Mouse (Mus musculus) intestine, postnatal 0 days (tissue): ENCODE results near the gene Fgfr2. TPM values are rescaled to one million over a fixed set of nuclear protein-coding genes. Genes with fewer than 3 reads are reported as not detected.

Experiments
- ATAC-seq: fragments of 200-750 bp; cut with Nextera tagmentation; 2 replicates; pipeline ENCODE4 v1.8.0; 2017; ENCODE audit warnings: mild to moderate bottlenecking, moderate TSS enrichment, moderate library complexity
- H3K27ac ChIP-seq: fragments of 300-500 bp; sonication (generic); 2 replicates; pipeline ENCODE4 v1.5.1; 2014; ENCODE audit warnings: mild to moderate bottlenecking, low read depth, low read length, moderate library complexity
- H3K27me3 ChIP-seq: fragments of 300-500 bp; sonication (generic); replicated peaks from 2 replicates; pipeline ENCODE4 v1.6.1; 2014; ENCODE audit warnings: low read length, mixed read lengths; ENCODE audit not compliant: control insufficient read depth, insufficient read depth
- H3K36me3 ChIP-seq: fragments of 300-500 bp; sonication (generic); 2 replicates; pipeline ENCODE4 v1.6.1; 2014; ENCODE audit warnings: mild to moderate bottlenecking, moderate library complexity; ENCODE audit not compliant: control insufficient read depth, insufficient read depth
- H3K4me1 ChIP-seq: fragments of 300-500 bp; sonication (generic); replicated peaks from 2 replicates; pipeline ENCODE4 v1.6.1; 2014; ENCODE audit warnings: antibody characterized with exemption, low read length, mixed read lengths; ENCODE audit not compliant: control insufficient read depth, insufficient read depth
- H3K4me2 ChIP-seq: fragments of 300-500 bp; sonication (generic); replicated peaks from 2 replicates; pipeline ENCODE4 v1.6.1; 2014; ENCODE audit warnings: low read depth, mild to moderate bottlenecking, moderate library complexity
- H3K4me3 ChIP-seq: fragments of 300-500 bp; sonication (generic); 2 replicates; pipeline ENCODE4 v1.5.1; 2014; ENCODE audit warnings: low read depth, low read length
- H3K9ac ChIP-seq: fragments of 300-500 bp; sonication (generic); 2 replicates; pipeline ENCODE4 v1.6.1; 2014; ENCODE audit warnings: mild to moderate bottlenecking, low read depth, low read length
- H3K9me3 ChIP-seq: fragments of 300-500 bp; sonication (generic); 2 replicates; pipeline ENCODE4 v1.6.1; 2016; ENCODE audit warnings: mixed run types; ENCODE audit not compliant: control insufficient read depth
- CTCF ChIP-seq: sonication (generic); IDR thresholded peaks from 2 replicates; pipeline ENCODE4 v1.5.1; 2016; ENCODE audit warnings: low read depth, mild to moderate bottlenecking, control low read depth, antibody characterized with exemption, moderate library complexity
- WGBS: fragments of 180-500 bp; shearing (Covaris S2); extraction: QIAGEN DNeasy Blood & Tissue Kit; methylation state at CpG from one replicate; pipeline ENCODE4 v1.1.7; 2014; 5-methylcytosine and 5-hydroxymethylcytosine counted together
- polyA plus RNA-seq: library from polyadenylated mRNA; unstranded; fragments of >200 nt; fragmentation: Nextera tagmentation; extraction: Ambion mirVana; gene quantifications from 2 replicates; pipeline ENCODE4 v1.2.1, GENCODE M21; 2015

Fgfr2 gene
- polyA plus RNA-seq, 1 experiment from 2014 or later = 29.5 TPM

GRCm38 (mm10) chr7:132615346-132615745, 507.8 kb downstream of the Fgfr2 start:
- Histone ChIP-seq H3K36me3 (no peaks in the 10 kb centered on the region), H3K27me3 (no peaks in the 10 kb centered on the region), H3K4me1 (no peaks in the 10 kb centered on the region), H3K9me3 (no peaks in the 10 kb centered on the region), H3K27ac (no peak overlapping the region), H3K4me2 (no peak overlapping the region), H3K4me3 (no peak overlapping the region), H3K9ac (no peak overlapping the region)
- no peak for TF ChIP-seq CTCF
- ATAC-seq = no peak
- 49% methylated on average over 3 of the region's 3 CpGs for WGBS

GRCm38 (mm10) chr7:132611530-132611929, 511.6 kb downstream of the Fgfr2 start:
- Histone ChIP-seq H3K27me3 (no peaks in the 10 kb centered on the region), H3K4me3 (peak overlapping the region; percentile 11; the same call in 1 of the 2 replicates), H3K36me3 (no peaks in the 10 kb centered on the region), H3K9me3 (no peaks in the 10 kb centered on the region), H3K27ac (no peak overlapping the region), H3K4me1 (peaks cover 2% of the 10 kb centered on the region; the same call in 1 of the 2 replicates), H3K9ac (no peak overlapping the region), H3K4me2 (peak overlapping the region; percentile 72)
- 66% methylated on average over 8 of the region's 8 CpGs for WGBS
- ATAC-seq = no peak
- TF ChIP-seq CTCF = no peak

- no peaks in the 10 kb centered on the region for H3K9me3 ChIP-seq
- 6% methylated on average over 44 of the region's 44 CpGs for WGBS
- TF ChIP-seq CTCF = no peak
- H3K9ac ChIP-seq = no peak within 1 kb of the TSS; the same call in 1 of the 2 replicates
- no peaks in the 10 kb centered on the region for H3K27me3 ChIP-seq
- peak; percentile 93 for ATAC-seq
- peaks cover 2% of the 10 kb centered on the region; the same call in 1 of the 2 replicates for H3K4me1 ChIP-seq
- H3K36me3 ChIP-seq = no peaks in the 10 kb centered on the region
- H3K27ac ChIP-seq = peak within 1 kb of the TSS; percentile 61
- peak within 1 kb of the TSS; percentile 61 for H3K4me3 ChIP-seq
- peak within 1 kb of the TSS; percentile 72 for H3K4me2 ChIP-seq
Measured at GRCm38 (mm10) chr7:132610468-132611318, 512.5 kb downstream of the Fgfr2 start, which contains the start of gene Lhpp. Gene Lhpp (plus strand): TSS chr7:132610638.

- H3K4me2 ChIP-seq = no peak overlapping the region
- ATAC-seq = no peak
- no peak overlapping the region for H3K4me3 ChIP-seq
- no peak for TF ChIP-seq CTCF
- no peaks in the 10 kb centered on the region for H3K36me3 ChIP-seq
- 95% methylated on average over 4 of the region's 4 CpGs for WGBS
- H3K4me1 ChIP-seq = peaks cover 2% of the 10 kb centered on the region; the same call in 1 of the 2 replicates
- H3K27ac ChIP-seq = no peak overlapping the region
- no peaks in the 10 kb centered on the region for H3K9me3 ChIP-seq
- no peaks in the 10 kb centered on the region for H3K27me3 ChIP-seq
- H3K9ac ChIP-seq = no peak overlapping the region
Measured at GRCm38 (mm10) chr7:132608316-132609020, 514.7 kb downstream of the Fgfr2 start.

GRCm38 (mm10) chr7:132605689-132606088, 517.5 kb downstream of the Fgfr2 start:
- 64% methylated on average over 5 of the region's 5 CpGs for WGBS
- H3K4me1 ChIP-seq = peaks cover 2% of the 10 kb centered on the region; the same call in 1 of the 2 replicates

GRCm38 (mm10) chr7:132604720-132605119, 518.4 kb downstream of the Fgfr2 start:
- no peak for TF ChIP-seq CTCF
- 85% methylated on average over 4 of the region's 4 CpGs for WGBS
- ATAC-seq = no peak
- H3K27ac ChIP-seq = no peak overlapping the region
- no peaks in the 10 kb centered on the region for H3K36me3 ChIP-seq
- no peak overlapping the region for H3K4me3 ChIP-seq
- no peaks in the 10 kb centered on the region for H3K4me1 ChIP-seq
- H3K4me2 ChIP-seq = no peak overlapping the region
- H3K27me3 ChIP-seq = peaks cover 18% of the 10 kb centered on the region
- H3K9ac ChIP-seq = no peak overlapping the region
- H3K9me3 ChIP-seq = no peaks in the 10 kb centered on the region

More at GRCm38 (mm10) chr7:132605689-132606088, 517.5 kb downstream of the Fgfr2 start:
- Histone ChIP-seq H3K9ac (no peak overlapping the region; the same call in 1 of the 2 replicates), H3K4me2 (no peak overlapping the region), H3K27ac (no peak overlapping the region), H3K4me3 (no peak overlapping the region), H3K27me3 (peaks cover 11% of the 10 kb centered on the region), H3K9me3 (no peaks in the 10 kb centered on the region), H3K36me3 (no peaks in the 10 kb centered on the region)
- no peak for TF ChIP-seq CTCF
- no peak for ATAC-seq
